Mouse (Mus musculus) lung, adult 2 months (tissue): Measurements from ENCODE around the gene 1700113H08Rik. TPM values are rescaled to one million over a fixed set of nuclear protein-coding genes. Genes with fewer than 3 reads are reported as not detected.

Experiments
- DNase-seq: peaks from one replicate; pipeline ENCODE4 v3.0.0; 2022
- H3K4me1 ChIP-seq: fragments of 200-500 bp; 2 replicates; pipeline ENCODE4 v1.6.1; 2011; ENCODE audit warnings: low read length; ENCODE audit not compliant: control insufficient read depth, insufficient read depth
- H3K4me3 ChIP-seq: fragments of 200-500 bp; replicated peaks from 2 replicates; pipeline ENCODE3; 2011; ENCODE audit warnings: low read depth, mild to moderate bottlenecking, control low read depth, low read length; ENCODE audit errors: extremely low read depth
- CTCF ChIP-seq: fragments of 200-500 bp; IDR thresholded peaks from 2 replicates; pipeline ENCODE4 v1.5.1; 2011; ENCODE audit warnings: mild to moderate bottlenecking, low read length, control low read depth; ENCODE audit not compliant: insufficient read depth
- POLR2A ChIP-seq: fragments of 200-500 bp; IDR thresholded peaks from 2 replicates; pipeline ENCODE4 v1.6.1; 2011; ENCODE audit warnings: low read depth, mild to moderate bottlenecking, control low read depth, low read length, borderline replicate concordance; ENCODE audit errors: extremely low read depth
- WGBS: fragments of 180-500 bp; shearing (Covaris S2); methylation state at CpG from one replicate; pipeline ENCODE4 v1.1.7; 2018; 5-methylcytosine and 5-hydroxymethylcytosine counted together
- polyA plus RNA-seq: library from polyadenylated mRNA; depleted of rRNA; stranded (reverse); fragments of >200 nt; gene quantifications from 2 replicates; pipeline ENCODE4 v1.2.3, GENCODE M21; 2012

Gene 1700113H08Rik
- polyA plus RNA-seq, 1 experiment, result not detected

- Histone ChIP-seq H3K4me3 (no peak overlapping the region), H3K4me1 (no peaks in the 10 kb centered on the region)
- DNase-seq, result no peak
- TF ChIP-seq CTCF (no peak), POLR2A (no peak)
- WGBS, result 75% methylated on average over 14 of the region's 14 CpGs
These were observed 96.1 kb downstream of the 1700113H08Rik start for GRCm38 (mm10) chr10:87153731-87154505.

- no peak overlapping the region for H3K4me3 ChIP-seq
- TF ChIP-seq CTCF, result no peak
- TF ChIP-seq POLR2A, result no peak
- H3K4me1 ChIP-seq, result no peaks in the 10 kb centered on the region
- no peak for DNase-seq
- 54% methylated on average over 9 of the region's 9 CpGs for WGBS
These were observed 101.9 kb downstream of the 1700113H08Rik start for GRCm38 (mm10) chr10:87159781-87160180.

GRCm38 (mm10) chr10:87196123-87196756 is 138.4 kb downstream of the 1700113H08Rik start:
- 57% methylated on average over 7 of the region's 7 CpGs for WGBS
- no peak for DNase-seq
- TF ChIP-seq CTCF, result no peak
- no peak for TF ChIP-seq POLR2A
- no peaks in the 10 kb centered on the region for H3K4me1 ChIP-seq
- no peak overlapping the region for H3K4me3 ChIP-seq

- no peak for DNase-seq
- WGBS, result 81% methylated on average over 2 of the region's 2 CpGs
- TF ChIP-seq CTCF (no peak), POLR2A (no peak)
- H3K4me3 ChIP-seq, result no peak overlapping the region
- no peaks in the 10 kb centered on the region for H3K4me1 ChIP-seq
These were observed 140.9 kb downstream of the 1700113H08Rik start for GRCm38 (mm10) chr10:87198720-87199119.

- no peak overlapping the region for H3K4me3 ChIP-seq
- DNase-seq, result no peak
- WGBS, result 86% methylated on average over 1 of the region's 1 CpGs
- H3K4me1 ChIP-seq, result no peaks in the 10 kb centered on the region
- TF ChIP-seq POLR2A, result no peak
These were observed 151.6 kb downstream of the 1700113H08Rik start for GRCm38 (mm10) chr10:87209466-87209865.

- no peak for DNase-seq
- 84% methylated on average over 4 of the region's 4 CpGs for WGBS
- TF ChIP-seq POLR2A (no peak), CTCF (no peak)
- Histone ChIP-seq H3K4me1 (no peaks in the 10 kb centered on the region), H3K4me3 (no peak overlapping the region)
These were observed 153.2 kb downstream of the 1700113H08Rik start for GRCm38 (mm10) chr10:87211046-87211445.

DNA sequence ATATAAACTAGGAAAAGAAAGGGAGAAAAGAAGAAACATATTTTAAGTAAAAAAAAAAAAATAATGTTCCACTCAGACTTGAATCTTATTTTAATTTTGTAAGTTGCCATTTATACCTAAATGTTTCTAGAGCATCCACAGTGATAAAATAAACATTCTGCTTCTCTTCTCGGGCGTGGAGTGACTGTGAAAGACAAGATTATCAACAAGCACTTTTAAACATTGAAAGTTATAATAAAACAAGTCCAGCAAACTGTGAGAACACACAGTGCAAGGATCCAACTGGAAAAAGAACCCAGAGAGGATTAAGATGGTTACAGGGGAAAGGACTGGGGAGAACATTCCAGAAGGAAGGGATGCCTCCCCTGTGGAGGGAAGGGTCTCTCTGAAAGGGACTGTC is 155.0 kb downstream of the 1700113H08Rik start:
- 27% methylated on average over 2 of the region's 2 CpGs for WGBS
- Histone ChIP-seq H3K4me3 (no peak overlapping the region), H3K4me1 (no peaks in the 10 kb centered on the region)
- no peak for DNase-seq
- no peak for TF ChIP-seq CTCF
- no peak for TF ChIP-seq POLR2A

- no peak for TF ChIP-seq POLR2A
- TF ChIP-seq CTCF, result no peak
- DNase-seq, result no peak
- Histone ChIP-seq H3K4me1 (no peaks in the 10 kb centered on the region), H3K4me3 (no peak overlapping the region)
- 61% methylated on average over 31 of the region's 31 CpGs for WGBS
These were observed 172.4 kb downstream of the 1700113H08Rik start for GRCm38 (mm10) chr10:87230071-87230910.

DNA sequence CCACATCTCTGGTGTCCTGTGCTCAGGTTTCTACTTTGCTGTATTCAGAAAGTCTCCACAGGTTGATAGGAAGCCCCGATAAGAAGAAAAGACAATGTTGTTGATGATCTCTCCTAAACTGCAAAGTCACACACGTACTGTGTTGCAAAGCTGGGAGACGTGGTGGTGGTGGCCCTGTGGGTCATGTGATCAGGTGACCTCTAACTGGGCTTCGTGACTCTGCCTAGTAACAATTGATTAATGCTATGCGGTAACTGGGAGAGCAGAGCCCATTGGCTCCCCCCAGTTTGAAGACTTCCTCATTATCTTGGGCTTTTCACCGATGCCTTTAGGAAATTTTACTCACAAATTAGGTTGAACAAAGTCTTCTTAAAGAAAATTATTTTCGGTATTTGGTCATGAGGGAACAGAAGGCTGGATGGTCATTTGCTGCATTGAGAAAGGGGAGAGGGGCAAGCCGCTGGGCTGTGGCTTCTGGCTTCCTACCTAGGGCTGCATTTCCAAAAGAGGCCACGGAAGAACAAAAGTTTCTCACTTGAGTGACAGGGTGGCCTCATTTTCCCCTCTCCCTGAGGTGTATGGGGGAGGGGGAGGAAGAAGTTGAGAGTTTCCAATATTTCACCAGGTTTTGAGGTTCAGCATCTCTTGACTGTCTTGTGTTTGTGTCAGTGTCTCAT is 181.6 kb downstream of the 1700113H08Rik start:
- no peaks in the 10 kb centered on the region for H3K4me1 ChIP-seq
- DNase-seq, result no peak
- H3K4me3 ChIP-seq, result no peak overlapping the region
- WGBS, result 73% methylated on average over 9 of the region's 9 CpGs
- TF ChIP-seq POLR2A (no peak), CTCF (no peak)
